Mouse (Mus musculus) T-helper 1 cell (primary cell): ENCODE measurements around the gene Tle1.

Source experiments
- in situ Hi-C: fragments of 300-600 bp; cut with MboI, MseI; formaldehyde crosslinking; loops from one replicate; pipeline ENCODE4 v1.15.1; 2025; ENCODE audit warnings: high pct_unique_total_duplicates

Tle1 gene

DNA sequence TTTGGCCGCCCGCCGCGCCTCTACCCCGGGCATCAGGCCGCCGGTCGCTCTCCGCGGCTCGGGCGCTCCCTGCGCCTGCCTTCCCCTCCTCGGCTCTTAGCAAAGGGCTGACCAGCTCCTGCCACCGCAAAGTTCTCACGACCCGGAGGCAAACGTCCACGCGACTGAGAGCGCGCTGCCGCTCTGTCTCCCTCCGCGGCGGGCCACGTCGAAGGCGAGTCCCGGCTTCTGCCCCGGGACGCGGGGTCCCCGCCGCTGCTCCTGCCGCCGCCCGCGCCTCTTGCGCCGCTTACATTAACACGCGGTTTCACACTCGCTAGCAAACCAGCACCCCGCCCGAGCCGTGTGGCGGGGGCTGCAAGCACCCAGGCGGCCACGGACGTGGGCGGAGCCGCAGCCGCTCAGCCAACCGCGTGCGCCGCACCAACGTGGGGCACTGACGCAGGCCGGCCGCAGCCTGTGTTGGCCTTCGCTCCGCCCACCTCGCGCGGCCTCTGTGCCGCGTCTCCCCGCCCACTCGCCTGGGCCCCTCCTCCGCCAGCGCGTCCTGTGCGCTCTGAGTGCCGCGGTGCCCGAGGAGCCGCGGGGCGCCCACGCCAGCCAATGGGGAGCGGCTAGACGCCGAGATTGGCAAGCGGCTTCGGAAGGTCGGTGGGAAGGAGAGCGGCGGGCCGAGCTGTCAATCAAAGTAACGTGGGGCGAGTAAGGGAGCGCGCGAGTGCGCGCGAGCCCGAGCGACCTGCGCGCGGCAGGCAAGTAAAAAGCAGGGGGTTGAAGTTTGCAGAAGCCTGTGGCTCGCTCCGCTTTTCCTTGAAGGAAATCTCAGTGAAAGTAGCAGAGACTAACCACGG lies at the start of gene Tle1:
Gene Tle1, minus strand, starts transcription at position 361 of the 851 bp plus-strand sequence.
- in situ Hi-C loops: loop anchor here (10.0 kb wide), 1 partner anchor 916 kb away; no protein-coding TSS in a partner anchor

DNA sequence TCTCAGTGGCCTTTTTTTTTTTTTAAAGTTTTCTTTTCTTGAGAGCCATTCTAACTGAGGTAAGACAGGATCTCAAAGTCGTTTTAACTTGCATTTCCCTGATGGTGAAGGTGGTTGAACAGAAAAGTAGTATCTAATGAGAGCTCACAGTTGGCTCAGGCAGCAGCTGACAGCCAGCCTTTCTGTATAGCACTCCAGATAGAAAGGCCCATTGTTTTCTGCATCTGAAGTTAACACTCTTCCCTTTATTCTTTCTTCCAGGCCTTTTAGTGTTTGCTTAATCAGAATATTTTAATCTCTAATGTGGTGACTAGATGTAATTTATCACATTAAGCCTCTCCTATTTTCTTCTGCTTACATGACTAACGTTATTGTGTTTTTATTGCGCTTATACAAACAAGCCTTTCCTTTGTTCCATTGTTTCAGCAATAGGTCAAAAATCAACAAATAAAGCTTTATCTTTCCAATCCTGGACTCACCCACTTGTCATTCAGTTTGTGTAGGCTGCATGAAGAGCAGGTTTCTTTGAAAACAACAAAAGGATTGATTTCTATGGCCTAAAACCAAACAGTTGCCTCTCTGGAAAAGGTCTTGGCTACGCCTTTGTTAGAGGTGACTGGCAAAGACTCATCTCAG lies 33.0 kb upstream of the Tle1 start:
- in situ Hi-C loops: no loop called here

DNA sequence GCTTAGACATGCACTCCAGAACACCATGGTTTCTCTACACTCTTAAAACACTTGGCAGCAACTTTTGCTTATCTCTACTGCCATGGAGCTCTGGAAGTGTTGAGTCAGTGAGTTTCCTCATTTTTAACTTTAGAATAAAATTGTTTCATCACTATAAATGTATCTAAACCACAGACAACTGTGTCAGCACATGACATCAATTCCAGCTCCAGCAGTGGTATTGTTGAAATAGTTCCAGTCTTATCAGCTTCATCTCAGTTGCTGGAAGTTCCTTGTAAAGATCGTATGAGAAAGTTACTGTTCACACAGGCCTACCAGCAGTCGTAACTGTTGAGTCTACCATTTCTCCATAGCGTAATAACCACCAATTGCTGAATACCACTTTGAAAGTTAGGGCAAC lies 31.5 kb upstream of the Tle1 start:
- in situ Hi-C loops: no loop called here

DNA sequence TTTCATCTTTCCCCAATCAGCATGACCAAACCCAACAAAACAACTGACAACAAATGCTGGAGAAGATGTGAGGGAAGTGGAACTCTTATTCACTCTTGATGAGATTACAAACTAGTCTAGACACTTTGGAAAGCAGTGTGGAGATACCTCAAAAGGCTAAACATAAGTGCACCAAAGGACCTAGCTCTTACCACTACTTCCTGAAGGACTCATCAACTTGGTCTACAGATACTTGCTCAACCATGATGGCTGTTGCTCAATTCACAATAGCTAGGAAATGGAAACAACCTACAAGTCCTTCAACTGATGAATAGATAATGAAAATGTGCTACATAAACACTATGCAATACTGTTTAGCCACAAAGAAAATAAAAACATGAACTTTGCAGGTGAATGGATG lies 30.1 kb upstream of the Tle1 start:
- in situ Hi-C loops: no loop called here

DNA sequence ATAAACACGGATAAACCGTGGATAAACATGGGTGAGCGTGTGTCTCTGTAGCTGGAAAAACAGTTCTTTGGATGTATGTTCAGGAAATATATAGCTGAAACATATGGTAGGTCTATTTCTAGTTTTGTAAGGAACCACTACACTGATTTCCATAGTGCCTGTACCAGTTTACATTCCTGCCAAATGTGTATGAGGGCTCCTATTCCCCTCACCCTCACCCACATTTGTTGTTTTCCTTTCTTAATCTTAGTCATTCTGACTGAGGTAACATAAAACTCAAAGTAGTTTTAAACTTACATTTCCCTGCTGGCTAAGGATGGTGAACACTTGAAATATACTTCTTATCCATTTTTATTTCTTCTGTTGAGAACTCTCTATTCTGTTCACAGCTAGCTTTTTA lies 20.9 kb upstream of the Tle1 start:
- in situ Hi-C loops: no loop called here

DNA sequence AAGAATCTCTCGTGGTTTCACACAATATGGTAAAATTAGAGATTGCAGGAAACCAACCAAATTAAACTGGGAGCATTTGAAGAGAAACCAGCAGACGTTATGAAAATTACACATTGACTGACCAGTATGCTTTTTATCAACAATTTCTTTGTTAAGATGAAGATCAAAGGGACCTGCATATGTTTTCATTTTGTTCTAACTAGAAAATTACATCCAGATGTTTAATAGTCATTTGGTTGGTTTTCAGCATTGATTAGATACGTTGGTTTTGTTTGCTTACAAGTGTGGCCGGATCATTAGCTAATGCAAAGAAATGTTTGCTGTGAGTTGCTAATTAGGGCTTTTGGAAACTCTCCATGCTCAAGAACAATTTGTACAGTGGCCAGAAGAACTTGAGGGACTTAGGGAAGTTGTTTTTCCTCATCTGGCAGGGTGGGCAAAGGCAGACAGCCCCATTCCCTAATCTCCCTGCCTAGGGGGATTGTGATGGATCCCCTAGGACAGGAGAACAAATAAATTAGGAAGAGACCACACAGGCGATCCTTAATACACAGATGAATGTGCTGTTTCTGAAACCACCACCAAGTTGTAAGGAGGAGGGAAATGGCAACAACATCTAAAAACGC lies 3.8 kb upstream of the Tle1 start:
- in situ Hi-C loops: loop anchor here (10.0 kb wide), 1 partner anchor 920 kb away; no protein-coding TSS in a partner anchor

DNA sequence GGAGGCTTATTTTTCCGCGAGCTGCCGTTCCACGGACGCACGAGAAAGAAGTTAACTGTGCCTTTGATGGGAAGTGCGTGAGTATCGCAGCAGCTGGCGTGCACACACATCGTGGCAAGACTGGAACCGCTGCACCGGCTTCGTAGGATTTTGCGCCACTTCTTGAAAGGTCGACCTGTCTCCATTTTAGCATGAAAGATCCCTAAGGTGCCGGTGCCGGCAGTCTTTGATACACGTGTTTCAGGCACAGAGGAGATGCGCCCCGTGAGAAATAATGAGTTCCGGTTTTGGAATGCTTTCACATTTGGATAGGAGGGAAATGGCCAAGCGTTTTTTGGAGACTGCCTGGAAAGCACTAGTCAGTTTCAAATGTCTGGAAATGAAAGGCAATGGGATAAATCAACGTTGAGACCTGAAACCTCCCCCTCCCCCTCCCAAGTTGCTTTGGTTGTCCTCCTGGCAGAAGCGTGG lies 837 bp upstream of the Tle1 start:
- in situ Hi-C loops: loop anchor here (10.0 kb wide), 1 partner anchor 917 kb away; no protein-coding TSS in a partner anchor

DNA sequence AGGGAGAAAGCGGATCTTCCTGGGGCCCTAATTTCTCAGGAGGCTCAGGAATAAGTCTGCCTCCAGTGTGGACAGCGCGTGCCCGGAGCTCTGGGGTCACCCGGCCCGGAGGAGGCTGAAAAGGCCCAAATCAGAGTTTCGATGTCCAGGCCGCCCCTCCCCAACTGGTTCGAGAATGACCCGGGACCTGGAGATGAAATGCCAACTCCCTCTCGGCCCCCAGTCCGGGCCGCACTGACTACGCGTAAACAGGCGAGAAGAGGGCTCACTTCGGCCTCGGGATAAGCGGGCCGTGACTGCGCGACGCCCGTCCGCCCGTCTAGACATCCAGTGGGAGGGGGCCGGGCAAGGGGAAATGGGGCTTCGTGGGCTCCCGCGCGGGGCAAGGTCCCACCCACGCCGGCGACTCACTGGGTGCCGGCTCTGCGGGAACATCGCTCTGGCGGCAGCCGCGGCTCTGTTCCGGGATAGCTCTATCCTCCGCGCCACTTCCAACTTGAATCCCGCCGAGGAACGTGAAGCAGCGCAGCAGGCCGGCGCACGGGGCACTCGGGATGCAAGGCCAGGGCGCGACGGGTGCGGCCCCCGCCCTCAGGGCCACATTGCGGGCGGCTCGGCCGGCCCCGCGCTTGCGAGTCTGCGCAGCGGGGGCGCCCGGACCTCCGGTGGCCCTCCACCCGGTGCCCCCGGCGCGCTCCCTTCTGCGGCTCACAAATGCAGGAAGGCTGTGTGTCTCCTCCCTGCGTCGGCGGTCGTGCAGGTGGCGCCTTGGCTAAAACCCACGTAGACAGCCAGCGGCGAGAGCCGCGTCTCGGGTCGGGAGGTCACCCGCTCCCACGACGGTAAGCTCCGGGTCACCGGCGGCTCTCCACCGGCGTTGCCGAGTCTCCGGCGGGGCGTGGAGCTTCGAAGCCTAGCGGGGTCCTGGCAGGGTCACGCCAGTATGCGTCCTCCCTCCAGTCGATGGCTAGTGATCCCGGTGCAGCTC lies 854 bp downstream of the Tle1 start:
- in situ Hi-C loops: loop anchor here (10.0 to 25.0 kb wide), 2 partner anchors 915 to 1638 kb away; no protein-coding TSS in a partner anchor

DNA sequence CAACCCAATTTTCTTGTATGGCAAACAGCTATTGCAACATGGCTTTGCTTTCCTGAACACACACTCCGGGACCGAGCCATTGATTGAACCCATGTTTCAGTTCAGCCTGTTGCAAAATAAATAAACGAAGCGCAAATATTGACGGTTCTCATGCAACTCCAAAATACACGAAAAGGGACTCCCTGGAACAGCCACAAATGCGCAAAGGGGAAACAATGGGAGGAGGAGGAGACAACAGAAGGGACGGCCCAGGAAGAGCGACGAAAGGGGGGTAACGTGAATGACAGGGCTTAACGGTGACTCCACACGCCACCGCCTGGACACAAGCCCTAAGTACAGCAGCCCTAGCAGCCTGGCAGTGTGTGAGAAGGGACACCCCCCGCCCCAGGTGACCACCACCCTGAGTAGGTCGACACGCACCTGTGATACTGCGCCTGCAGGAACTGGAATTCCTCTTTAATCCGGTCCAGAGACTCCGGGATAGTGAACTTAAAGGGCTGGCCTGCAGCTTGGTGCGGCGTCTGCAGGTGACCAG lies 1.8 kb downstream of the Tle1 start:
- in situ Hi-C loops: loop anchor here (25.0 kb wide), 1 partner anchor 1637 kb away; no protein-coding TSS in a partner anchor

DNA sequence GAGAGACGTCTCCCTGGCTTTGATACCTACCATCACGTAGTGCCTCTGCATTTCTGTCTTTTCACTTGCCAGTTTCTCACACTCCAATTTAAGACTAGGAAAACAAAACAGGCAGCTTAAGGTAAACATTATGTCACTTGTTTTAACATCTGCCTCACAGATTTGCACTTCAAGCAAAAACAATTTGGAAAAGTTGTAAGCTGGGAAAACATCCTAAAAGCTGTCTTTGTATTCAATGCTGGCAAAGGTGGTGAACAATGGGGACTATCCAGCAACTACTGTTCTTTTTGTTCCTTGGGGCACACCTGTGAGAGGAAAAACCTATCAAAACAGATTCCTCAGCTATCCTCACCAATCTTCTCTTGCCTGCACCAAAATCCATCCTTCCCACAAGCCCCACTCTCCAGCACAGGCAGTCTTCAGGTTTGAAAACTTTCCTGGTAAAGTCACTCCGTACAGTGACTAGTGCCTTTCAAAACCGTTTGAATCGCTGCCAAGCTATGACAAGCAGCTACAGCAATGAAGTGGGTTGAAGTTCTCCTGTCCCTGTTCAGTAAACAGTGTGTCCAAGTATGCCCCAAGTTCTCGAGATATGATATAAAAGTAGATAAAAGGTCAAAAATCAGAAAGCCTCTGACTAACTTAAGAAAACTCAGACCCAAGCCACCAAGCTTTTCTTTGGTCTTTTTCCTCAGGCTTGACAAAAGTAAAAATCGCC lies 2.7 kb downstream of the Tle1 start:
- in situ Hi-C loops: loop anchor here (25.0 kb wide), 1 partner anchor 1636 kb away; no protein-coding TSS in a partner anchor

DNA sequence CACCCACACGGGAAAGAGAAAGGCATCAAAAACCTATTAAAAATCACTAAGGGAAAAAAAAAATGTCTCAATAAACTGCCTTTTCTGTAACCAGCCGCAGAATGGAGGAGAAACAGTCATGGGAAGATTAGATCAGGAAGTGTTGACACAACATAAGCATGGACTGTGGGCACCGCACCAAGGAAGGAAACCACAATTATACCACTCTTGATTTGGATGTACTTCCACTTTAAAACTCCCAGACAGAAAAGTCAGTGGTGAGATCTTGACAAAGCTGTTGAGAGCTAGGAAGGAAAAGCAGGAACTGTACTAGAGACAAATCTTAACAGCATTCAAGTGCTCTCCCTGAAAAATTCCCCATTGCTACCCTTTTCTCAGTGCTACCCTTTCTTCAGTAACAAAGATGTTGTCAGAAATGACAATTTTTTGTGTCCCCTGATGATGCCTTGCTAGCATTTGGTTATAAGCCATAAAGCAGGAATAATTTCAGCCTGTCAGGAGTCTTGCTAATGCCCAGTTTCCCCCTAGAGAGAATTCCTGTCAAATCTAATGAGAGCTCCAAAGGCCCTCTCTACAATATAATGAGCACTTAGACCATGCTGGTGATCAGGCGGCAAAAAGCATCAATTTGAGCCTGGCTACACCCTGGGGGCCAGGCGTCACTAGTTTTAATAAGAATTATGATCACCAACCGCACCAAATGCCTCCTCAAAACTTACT lies 5.4 kb downstream of the Tle1 start:
- in situ Hi-C loops: loop anchor here (25.0 kb wide), 1 partner anchor 1633 kb away; no protein-coding TSS in a partner anchor

DNA sequence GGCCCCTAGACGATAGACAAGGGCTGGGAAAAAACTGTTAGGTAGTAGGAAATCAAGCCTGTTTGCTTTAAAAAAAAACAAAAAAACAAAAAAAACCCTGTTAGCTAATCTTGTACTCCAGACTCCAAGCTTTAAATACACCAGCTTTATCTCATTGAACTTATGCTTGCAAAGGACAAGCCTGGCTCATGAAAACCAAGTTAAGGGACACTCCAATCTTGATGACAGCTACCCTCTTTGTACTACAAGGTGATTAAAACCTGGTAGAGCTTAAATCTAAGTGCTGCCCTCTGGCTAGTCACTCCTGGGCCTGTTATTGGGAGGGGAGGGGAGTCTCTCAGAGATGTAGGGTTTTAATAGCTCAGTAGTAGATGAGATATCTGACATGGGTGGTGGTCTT lies 7.4 kb downstream of the Tle1 start:
- in situ Hi-C loops: loop anchor here (25.0 kb wide), 1 partner anchor 1631 kb away; no protein-coding TSS in a partner anchor

DNA sequence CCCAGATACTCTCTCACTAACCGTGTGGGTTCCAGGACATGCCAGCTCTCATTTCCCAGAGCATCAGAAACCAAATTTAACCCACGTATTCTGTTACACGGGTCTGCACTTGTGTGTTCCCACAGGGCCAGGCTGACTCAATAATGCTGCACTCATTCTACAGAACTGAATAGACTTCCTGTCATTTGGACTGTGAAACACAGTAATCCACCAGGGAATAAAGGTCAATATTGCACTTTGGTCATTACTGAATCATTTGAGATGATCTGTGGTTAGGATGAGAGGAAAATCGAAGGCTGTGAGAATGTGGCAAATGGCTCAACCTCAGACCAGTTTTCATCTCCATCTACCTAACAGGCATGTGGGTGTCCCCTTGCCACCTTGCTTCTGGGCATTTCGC lies 16.2 kb downstream of the Tle1 start:
- in situ Hi-C loops: loop anchor here (25.0 kb wide), 1 partner anchor 1622 kb away; no protein-coding TSS in a partner anchor

DNA sequence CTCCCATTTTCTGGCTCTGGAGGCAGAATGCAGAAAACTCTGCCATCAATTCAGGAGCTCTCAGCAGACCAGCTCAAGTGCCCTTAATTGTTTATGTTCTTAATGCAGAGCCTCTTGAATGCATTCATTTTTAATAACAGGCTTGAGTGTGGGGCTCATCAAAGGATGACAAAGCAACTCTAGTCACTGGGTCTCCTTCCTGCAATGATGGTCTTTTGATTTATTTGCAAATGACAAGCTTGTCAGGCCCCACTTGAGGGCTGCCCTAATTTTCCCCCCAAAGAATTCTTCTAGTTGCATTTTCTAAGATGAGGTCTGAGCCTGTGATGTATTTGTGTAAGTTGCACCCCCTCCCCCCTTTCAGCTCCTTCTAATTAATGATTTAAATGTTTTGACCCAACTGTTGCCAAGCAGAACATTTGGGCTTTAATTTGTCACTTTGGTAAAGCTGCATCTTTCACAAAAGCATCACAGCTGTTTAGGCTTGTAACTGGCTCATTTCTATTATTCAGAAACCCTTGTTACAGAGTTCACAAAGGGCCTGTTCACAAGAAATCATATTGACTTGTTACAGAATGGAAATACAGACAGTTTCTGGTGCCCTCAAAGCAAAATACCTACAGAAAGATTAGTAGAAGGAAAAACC lies 18.3 kb downstream of the Tle1 start:
- in situ Hi-C loops: loop anchor here (25.0 kb wide), 1 partner anchor 1620 kb away; no protein-coding TSS in a partner anchor

DNA sequence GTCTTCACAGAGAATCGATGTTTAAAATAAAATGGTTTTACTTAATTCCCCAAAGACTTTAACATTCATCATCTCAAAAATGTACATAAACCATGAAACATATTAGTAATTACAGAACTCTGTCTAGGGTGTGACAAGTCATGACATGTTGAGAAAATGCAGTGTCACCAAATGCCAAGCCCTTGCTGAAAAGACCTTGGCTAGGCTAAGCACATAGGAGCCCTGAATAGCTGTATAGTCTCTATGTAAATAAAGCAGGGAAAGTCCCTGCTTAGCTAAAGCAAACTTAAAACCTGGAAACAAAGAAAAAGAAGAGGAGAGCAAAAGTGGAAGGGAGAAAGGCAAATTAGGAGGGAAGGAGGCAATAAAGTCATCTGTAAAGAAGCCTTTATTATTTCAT lies 24.8 kb downstream of the Tle1 start:
- in situ Hi-C loops: loop anchor here (25.0 kb wide), 1 partner anchor 1614 kb away; no protein-coding TSS in a partner anchor

DNA sequence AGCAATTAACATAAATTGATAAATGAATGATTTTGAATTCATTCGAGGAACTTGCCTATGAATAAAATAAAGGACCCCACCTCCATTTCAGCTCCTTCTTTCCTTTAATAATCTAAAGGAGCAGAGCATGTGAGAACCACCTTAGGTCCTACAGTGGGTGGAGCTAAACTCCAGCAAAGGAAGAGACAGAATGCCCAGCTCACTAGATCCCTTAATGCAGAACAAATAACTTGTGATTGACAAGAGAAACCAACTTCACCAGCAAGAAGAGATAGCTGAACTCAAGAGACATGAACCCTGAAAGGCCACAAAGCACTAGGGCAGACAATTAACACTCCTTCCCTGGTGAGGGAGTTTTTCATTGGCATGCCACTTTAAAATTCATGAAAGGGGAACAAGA lies 32.5 kb downstream of the Tle1 start:
- in situ Hi-C loops: no loop called here

DNA sequence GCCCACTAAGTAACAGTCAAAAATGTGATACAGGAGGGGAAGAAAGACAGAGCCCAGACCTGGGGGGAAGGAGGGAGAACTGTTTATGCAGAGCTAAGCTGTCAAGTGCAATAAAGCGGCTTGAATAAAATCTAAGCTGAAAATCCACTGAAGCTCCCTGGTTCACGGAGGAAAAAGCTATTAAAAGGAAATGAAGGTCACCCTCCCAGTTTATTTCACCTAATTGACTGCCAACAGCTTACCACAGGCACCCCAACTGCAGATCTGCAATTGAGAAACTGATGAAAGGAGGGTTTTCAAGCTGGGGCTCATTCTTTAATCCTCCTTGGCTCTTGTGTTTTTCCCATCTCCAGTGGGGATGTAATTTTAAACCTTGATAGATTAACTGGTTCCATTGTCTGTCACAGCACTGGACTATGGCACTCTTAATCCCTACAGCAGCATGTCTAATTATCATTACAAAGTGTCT lies 32.9 kb downstream of the Tle1 start:
- in situ Hi-C loops: no loop called here

DNA sequence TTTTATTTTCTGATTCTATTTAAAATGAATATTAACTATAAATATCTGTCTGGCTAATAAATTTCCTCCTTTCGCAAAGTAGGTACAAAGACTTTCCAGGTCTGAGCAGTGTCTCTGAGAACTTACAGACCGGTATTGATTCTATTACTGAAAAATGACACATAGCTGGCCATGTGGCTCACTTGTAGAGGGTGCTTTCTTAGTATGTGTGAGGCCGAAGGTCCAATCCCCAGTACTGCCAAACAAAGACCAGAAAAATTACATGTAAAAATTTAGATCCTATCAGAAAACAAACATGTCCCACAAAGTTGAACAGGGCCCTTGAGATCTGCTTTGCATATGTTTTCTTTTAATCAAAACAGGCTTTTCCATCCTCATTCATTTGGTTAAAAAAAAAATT lies 33.5 kb downstream of the Tle1 start:
- in situ Hi-C loops: no loop called here
